Mouse (Mus musculus) limb, embryonic 12.5 days (tissue): Measurements from ENCODE around the gene Olfr780. TPM values are rescaled to one million over a fixed set of nuclear protein-coding genes. Genes with fewer than 3 reads are reported as not detected.
"Not testable (repeated sequence)": the region's sequence is repeated elsewhere in the genome, so short reads cannot be mapped to it uniquely, and the experiment has no call there.

ENCODE experiments used
- ATAC-seq: fragments of 200-750 bp; cut with Nextera tagmentation; 2 replicates; pipeline ENCODE4 v1.8.0; 2017; ENCODE audit warnings: low read depth, moderate TSS enrichment; ENCODE audit not compliant: insufficient number of reproducible peaks, insufficient read depth, low FRiP score, low TSS enrichment
- H3K27ac ChIP-seq: fragments of 300-500 bp; sonication (generic); 2 replicates; pipeline ENCODE4 v1.5.1; 2016; ENCODE audit warnings: mild to moderate bottlenecking, moderate library complexity
- H3K27me3 ChIP-seq: fragments of 300-500 bp; sonication (generic); 2 replicates; pipeline ENCODE4 v1.6.1; 2016; ENCODE audit warnings: mild to moderate bottlenecking, moderate library complexity
- H3K36me3 ChIP-seq: fragments of 300-500 bp; sonication (generic); 2 replicates; pipeline ENCODE4 v1.6.1; 2016; ENCODE audit warnings: mild to moderate bottlenecking, moderate library complexity
- H3K4me1 ChIP-seq: fragments of 300-500 bp; sonication (generic); replicated peaks from 2 replicates; pipeline ENCODE4 v1.6.1; 2016
- H3K4me2 ChIP-seq: fragments of 300-500 bp; sonication (generic); 2 replicates; pipeline ENCODE4 v1.6.1; 2016; ENCODE audit warnings: mild to moderate bottlenecking, moderate library complexity
- H3K4me3 ChIP-seq: fragments of 300-500 bp; sonication (generic); replicated peaks from 2 replicates; pipeline ENCODE4 v1.5.1; 2016; ENCODE audit warnings: mild to moderate bottlenecking
- H3K9ac ChIP-seq: fragments of 300-500 bp; sonication (generic); replicated peaks from 2 replicates; pipeline ENCODE4 v1.6.1; 2016; ENCODE audit warnings: mild to moderate bottlenecking, moderate library complexity
- H3K9me3 ChIP-seq: fragments of 300-500 bp; sonication (generic); 2 replicates; pipeline ENCODE4 v1.6.1; 2016; ENCODE audit warnings: mild to moderate bottlenecking, moderate library complexity
- WGBS: fragments of 180-500 bp; shearing (Covaris S2); methylation state at CpG from one replicate; pipeline ENCODE4 v1.1.7; 2016; 5-methylcytosine and 5-hydroxymethylcytosine counted together
- polyA plus RNA-seq: library from polyadenylated mRNA; unstranded; fragments of >200 nt; fragmentation: Nextera tagmentation; extraction: Ambion mirVana; gene quantifications from 2 replicates; pipeline ENCODE4 v1.2.1, GENCODE M21; 2016

The Olfr780 gene
- polyA plus RNA-seq, result not detected in 2 replicates

- H3K4me2 ChIP-seq, result no peak within 1 kb of the TSS
- H3K4me1 ChIP-seq, result no peaks in the 10 kb centered on the region
- WGBS, result 87% methylated on average over 3 of the region's 3 CpGs
- H3K36me3 ChIP-seq, result no peaks in the 10 kb centered on the region
- H3K27ac ChIP-seq, result no peak within 1 kb of the TSS
- H3K9ac ChIP-seq, result no peak within 1 kb of the TSS
- H3K9me3 ChIP-seq, result no peaks in the 10 kb centered on the region
- no peaks in the 10 kb centered on the region for H3K27me3 ChIP-seq
- H3K4me3 ChIP-seq, result no peak within 1 kb of the TSS
- ATAC-seq, result no peak
Observed at GRCm38 (mm10) chr10:129317817-129318216, at the start of gene Olfr780. Gene Olfr780, plus strand, starts transcription at chr10:129318117.

- Histone ChIP-seq H3K4me1 (no peaks in the 10 kb centered on the region), H3K27ac (no peak within 1 kb of the TSS), H3K9ac (no peak within 1 kb of the TSS), H3K27me3 (no peaks in the 10 kb centered on the region), H3K9me3 (no peaks in the 10 kb centered on the region), H3K36me3 (no peaks in the 10 kb centered on the region), H3K4me2 (no peak within 1 kb of the TSS), H3K4me3 (no peak within 1 kb of the TSS)
- WGBS, result 92% methylated on average over 2 of the region's 2 CpGs
- no peak for ATAC-seq
Observed at GRCm38 (mm10) chr10:129271081-129271535, 46.8 kb upstream of the Olfr780 start, which contains the start of gene Olfr777. Gene Olfr777, minus strand, starts transcription at chr10:129271485.

- not testable (repeated sequence) for H3K9ac ChIP-seq, H3K27ac ChIP-seq, H3K4me2 ChIP-seq, H3K36me3 ChIP-seq, H3K4me1 ChIP-seq, ATAC-seq, H3K4me3 ChIP-seq, H3K9me3 ChIP-seq, H3K27me3 ChIP-seq
- WGBS, result 40% methylated on average over 1 of the region's 1 CpGs
Observed at GRCm38 (mm10) chr10:129312973-129313372, 4.9 kb upstream of the Olfr780 start.

- no CpG with 5 or more reads among the region's 1 CpGs for WGBS
- not testable (repeated sequence) for H3K36me3 ChIP-seq, H3K27me3 ChIP-seq, H3K4me1 ChIP-seq, H3K9me3 ChIP-seq, H3K4me2 ChIP-seq, H3K4me3 ChIP-seq, H3K27ac ChIP-seq, H3K9ac ChIP-seq, ATAC-seq
Observed at GRCm38 (mm10) chr10:129313521-129313920, 4.4 kb upstream of the Olfr780 start.

- Histone ChIP-seq H3K27ac (no peak within 1 kb of the TSS), H3K36me3 (no peaks in the 10 kb centered on the region), H3K4me3 (no peak within 1 kb of the TSS), H3K9ac (no peak within 1 kb of the TSS), H3K4me1 (no peaks in the 10 kb centered on the region), H3K9me3 (no peaks in the 10 kb centered on the region), H3K4me2 (no peak within 1 kb of the TSS), H3K27me3 (no peaks in the 10 kb centered on the region)
- ATAC-seq, result no peak
Observed at GRCm38 (mm10) chr10:129328554-129328953, 10.6 kb downstream of the Olfr780 start, which contains the start of gene Olfr781. Gene Olfr781, plus strand, starts transcription at chr10:129328854.

GRCm38 (mm10) chr10:129348550-129348949 is 30.6 kb downstream of the Olfr780 start, which contains the start of gene Olfr782:
Gene Olfr782, plus strand, starts transcription at chr10:129348850.
- H3K4me2 ChIP-seq, result no peak within 1 kb of the TSS
- H3K27me3 ChIP-seq, result no peaks in the 10 kb centered on the region
- H3K27ac ChIP-seq, result no peak within 1 kb of the TSS
- ATAC-seq, result no peak
- no peaks in the 10 kb centered on the region for H3K36me3 ChIP-seq
- no peaks in the 10 kb centered on the region for H3K9me3 ChIP-seq
- no peaks in the 10 kb centered on the region for H3K4me1 ChIP-seq
- no peak within 1 kb of the TSS for H3K4me3 ChIP-seq
- H3K9ac ChIP-seq, result no peak within 1 kb of the TSS
- WGBS, result 86% methylated on average over 3 of the region's 3 CpGs

- not testable (repeated sequence) for H3K27me3 ChIP-seq, H3K4me3 ChIP-seq, H3K4me2 ChIP-seq, ATAC-seq, H3K36me3 ChIP-seq, H3K27ac ChIP-seq, H3K9ac ChIP-seq, H3K4me1 ChIP-seq, H3K9me3 ChIP-seq
- WGBS, result 59% methylated on average over 2 of the region's 2 CpGs
Observed at GRCm38 (mm10) chr10:129352475-129352874, 34.6 kb downstream of the Olfr780 start.

GRCm38 (mm10) chr10:129356496-129356895 is 38.6 kb downstream of the Olfr780 start:
- not testable (repeated sequence) for H3K4me2 ChIP-seq, H3K4me3 ChIP-seq, H3K4me1 ChIP-seq, H3K9ac ChIP-seq, H3K27ac ChIP-seq, H3K9me3 ChIP-seq, H3K27me3 ChIP-seq, ATAC-seq, H3K36me3 ChIP-seq
- WGBS, result 89% methylated on average over 4 of the region's 4 CpGs

GRCm38 (mm10) chr10:129357307-129357706 is 39.4 kb downstream of the Olfr780 start:
- no peak overlapping the region for H3K27ac ChIP-seq
- H3K4me3 ChIP-seq, result no peak overlapping the region
- H3K9ac ChIP-seq, result no peak overlapping the region
- no peak for ATAC-seq
- H3K27me3 ChIP-seq, result no peaks in the 10 kb centered on the region
- no peaks in the 10 kb centered on the region for H3K36me3 ChIP-seq
- H3K4me1 ChIP-seq, result no peaks in the 10 kb centered on the region
- no peak overlapping the region for H3K4me2 ChIP-seq
- WGBS, result 70% methylated on average over 5 of the region's 5 CpGs
- H3K9me3 ChIP-seq, result no peaks in the 10 kb centered on the region

Other genes starting within 250 kb of the Olfr780 start
- gene Olfr766-ps1, start 249.1 kb upstream of the Olfr780 start, polyA plus RNA-seq, result not detected in 2 replicates
- gene Olfr767, start 235.2 kb upstream of the Olfr780 start, polyA plus RNA-seq, result not detected in 2 replicates
- not detected in 2 replicates for gene Olfr768, start 218.7 kb upstream of the Olfr780 start, polyA plus RNA-seq
- not detected in 2 replicates for gene Olfr769, start 200.3 kb upstream of the Olfr780 start, polyA plus RNA-seq
- gene Olfr770, start 179.1 kb upstream of the Olfr780 start, polyA plus RNA-seq, result not detected in 2 replicates
- not detected in 2 replicates for gene Olfr771, start 153.4 kb upstream of the Olfr780 start, polyA plus RNA-seq
- gene Olfr772, start 140.2 kb upstream of the Olfr780 start, polyA plus RNA-seq, result not detected in 2 replicates
- not detected in 2 replicates for gene Olfr773, start 130.7 kb upstream of the Olfr780 start, polyA plus RNA-seq
- gene Olfr774, start 81.9 kb upstream of the Olfr780 start, polyA plus RNA-seq, result not detected in 2 replicates
- not detected in 2 replicates for gene Olfr775, start 69.7 kb upstream of the Olfr780 start, polyA plus RNA-seq
- gene Olfr776, start 59.0 kb upstream of the Olfr780 start, polyA plus RNA-seq, result not detected in 2 replicates
- not detected in 2 replicates for gene Olfr777, start 46.6 kb upstream of the Olfr780 start, polyA plus RNA-seq
- gene Olfr781, start 10.7 kb downstream of the Olfr780 start, polyA plus RNA-seq, result not detected in 2 replicates
- not detected in 2 replicates for gene Olfr782, start 30.7 kb downstream of the Olfr780 start, polyA plus RNA-seq
- 0.09 TPM in 2 replicates for gene Olfr784, start 66.0 kb downstream of the Olfr780 start, polyA plus RNA-seq
- not detected in 2 replicates for gene Olfr785, start 87.3 kb downstream of the Olfr780 start, polyA plus RNA-seq
- not detected in 2 replicates for gene Olfr786, start 109.2 kb downstream of the Olfr780 start, polyA plus RNA-seq
- not detected in 2 replicates for gene Olfr787, start 143.7 kb downstream of the Olfr780 start, polyA plus RNA-seq
- not detected in 2 replicates for gene Olfr788, start 152.9 kb downstream of the Olfr780 start, polyA plus RNA-seq
- gene Olfr789, start 166.6 kb downstream of the Olfr780 start, polyA plus RNA-seq, result not detected in 2 replicates
- gene Olfr790, start 180.4 kb downstream of the Olfr780 start, polyA plus RNA-seq, result not detected in 2 replicates
- gene Olfr791, start 203.7 kb downstream of the Olfr780 start, polyA plus RNA-seq, result not detected in 2 replicates
- not detected in 2 replicates for gene Olfr792, start 221.0 kb downstream of the Olfr780 start, polyA plus RNA-seq
- not detected in 2 replicates for gene Olfr794, start 249.5 kb downstream of the Olfr780 start, polyA plus RNA-seq